Mouse (Mus musculus) lung, postnatal 25 days (tissue): ENCODE results near the gene Sept6.

Source experiments
- DNase-seq: peaks from one replicate; pipeline ENCODE4 v3.0.0; 2022; ENCODE audit warnings: low spot score

The Sept6 gene

GRCm38 (mm10) chrX:36864609-36865328, 126.8 kb downstream of the Sept6 start:
- DNase-seq, result no peak

GRCm38 (mm10) chrX:36863766-36864608, 127.6 kb downstream of the Sept6 start:
- peak; percentile 86 for DNase-seq
